Mouse (Mus musculus) hindbrain, embryonic 11.5 days (tissue): ENCODE data around the gene Adap2. TPM values are rescaled to one million over a fixed set of nuclear protein-coding genes. Genes with fewer than 3 reads are reported as not detected.

Experiments used
- ATAC-seq: fragments of 200-750 bp; cut with Nextera tagmentation; 2 replicates; pipeline ENCODE4 v1.8.0; 2017; ENCODE audit warnings: mild to moderate bottlenecking, moderate TSS enrichment, moderate library complexity; ENCODE audit not compliant: low FRiP score
- DNase-seq: peaks from one replicate; pipeline ENCODE4 v3.0.0-alpha.2; 2015; ENCODE audit warnings: low spot score
- H3K27ac ChIP-seq: fragments of 300-500 bp; sonication (generic); 2 replicates; pipeline ENCODE4 v1.5.1; 2014; ENCODE audit warnings: mild to moderate bottlenecking, low read depth, low read length
- H3K27me3 ChIP-seq: fragments of 300-500 bp; sonication (generic); 2 replicates; pipeline ENCODE4 v1.6.1; 2014; ENCODE audit warnings: mild to moderate bottlenecking, low read length, moderate library complexity, mixed read lengths; ENCODE audit not compliant: control insufficient read depth, insufficient read depth
- H3K36me3 ChIP-seq: fragments of 300-500 bp; sonication (generic); 2 replicates; pipeline ENCODE4 v1.6.1; 2014; ENCODE audit warnings: mild to moderate bottlenecking, low read length, moderate library complexity, mixed read lengths; ENCODE audit not compliant: control insufficient read depth, insufficient read depth
- H3K4me1 ChIP-seq: fragments of 300-500 bp; sonication (generic); replicated peaks from 2 replicates; pipeline ENCODE4 v1.6.1; 2014; ENCODE audit warnings: low read length, mixed read lengths; ENCODE audit not compliant: control insufficient read depth, insufficient read depth
- H3K4me2 ChIP-seq: fragments of 300-500 bp; sonication (generic); replicated peaks from 2 replicates; pipeline ENCODE4 v1.6.1; 2014; ENCODE audit warnings: mild to moderate bottlenecking, low read depth, low read length
- H3K4me3 ChIP-seq: fragments of 300-500 bp; sonication (generic); 2 replicates; pipeline ENCODE4 v1.5.1; 2014; ENCODE audit warnings: low read depth, low read length
- H3K9ac ChIP-seq: fragments of 300-500 bp; sonication (generic); 2 replicates; pipeline ENCODE4 v1.6.1; 2014; ENCODE audit warnings: low read depth, low read length
- H3K9me3 ChIP-seq: fragments of 300-500 bp; sonication (generic); 2 replicates; pipeline ENCODE4 v1.6.1; 2016; ENCODE audit warnings: low read length; ENCODE audit not compliant: control insufficient read depth
- WGBS: fragments of 180-500 bp; shearing (Covaris S2); extraction: QIAGEN DNeasy Blood & Tissue Kit; methylation state at CpG from one replicate; pipeline ENCODE4 v1.1.7; 2014; 5-methylcytosine and 5-hydroxymethylcytosine counted together
- polyA plus RNA-seq: library from polyadenylated mRNA; unstranded; fragments of >200 nt; fragmentation: Nextera tagmentation; extraction: Ambion mirVana; gene quantifications from 2 replicates; pipeline ENCODE4 v1.2.1, GENCODE M21; 2014

Adap2 gene
- polyA plus RNA-seq, 1 experiment from 2014 or later = 1.1 TPM

GRCm38 (mm10) chr11:80168121-80168520 lies 14.2 kb downstream of the Adap2 start:
- DNase-seq (no peak), ATAC-seq (no peak)
- WGBS = 94% methylated on average over 9 of the region's 9 CpGs
- Histone ChIP-seq H3K4me3 (no peak overlapping the region), H3K9ac (no peak overlapping the region), H3K27me3 (no peaks in the 10 kb centered on the region), H3K27ac (no peak overlapping the region), H3K9me3 (no peaks in the 10 kb centered on the region), H3K4me1 (no peaks in the 10 kb centered on the region), H3K36me3 (no peaks in the 10 kb centered on the region), H3K4me2 (no peak overlapping the region)

GRCm38 (mm10) chr11:80168611-80169249 lies 14.8 kb downstream of the Adap2 start:
- no peaks in the 10 kb centered on the region for H3K4me1 ChIP-seq
- H3K27ac ChIP-seq = no peak overlapping the region
- 83% methylated on average over 4 of the region's 4 CpGs for WGBS
- H3K36me3 ChIP-seq = no peaks in the 10 kb centered on the region
- DNase-seq (no peak), ATAC-seq (no peak)
- H3K9me3 ChIP-seq = no peaks in the 10 kb centered on the region
- H3K9ac ChIP-seq = no peak overlapping the region
- no peaks in the 10 kb centered on the region for H3K27me3 ChIP-seq
- no peak overlapping the region for H3K4me3 ChIP-seq
- no peak overlapping the region for H3K4me2 ChIP-seq

GRCm38 (mm10) chr11:80169629-80170028 lies 15.7 kb downstream of the Adap2 start:
- no peak for ATAC-seq
- WGBS = 83% methylated on average over 3 of the region's 3 CpGs
- DNase-seq = no peak
- Histone ChIP-seq H3K9me3 (no peaks in the 10 kb centered on the region), H3K9ac (no peak overlapping the region), H3K4me2 (no peak overlapping the region), H3K27me3 (no peaks in the 10 kb centered on the region), H3K36me3 (no peaks in the 10 kb centered on the region), H3K27ac (no peak overlapping the region), H3K4me1 (no peaks in the 10 kb centered on the region), H3K4me3 (no peak overlapping the region)

- H3K27ac ChIP-seq = no peak overlapping the region
- H3K9ac ChIP-seq = no peak overlapping the region
Observed at GRCm38 (mm10) chr11:80170351-80170750, 16.4 kb downstream of the Adap2 start.

GRCm38 (mm10) chr11:80171884-80172283 lies 18.0 kb downstream of the Adap2 start:
- H3K36me3 ChIP-seq = no peaks in the 10 kb centered on the region
- WGBS = 71% methylated on average over 4 of the region's 4 CpGs
- H3K9ac ChIP-seq = no peak overlapping the region
- H3K9me3 ChIP-seq = no peaks in the 10 kb centered on the region
- no peak overlapping the region for H3K4me2 ChIP-seq
- DNase-seq = no peak
- no peaks in the 10 kb centered on the region for H3K4me1 ChIP-seq
- ATAC-seq = no peak
- H3K27ac ChIP-seq = no peak overlapping the region
- H3K4me3 ChIP-seq = no peak overlapping the region
- H3K27me3 ChIP-seq = no peaks in the 10 kb centered on the region

More at GRCm38 (mm10) chr11:80170351-80170750, 16.4 kb downstream of the Adap2 start:
- Histone ChIP-seq H3K36me3 (no peaks in the 10 kb centered on the region), H3K27me3 (no peaks in the 10 kb centered on the region), H3K4me2 (no peak overlapping the region), H3K4me1 (no peaks in the 10 kb centered on the region), H3K4me3 (no peak overlapping the region), H3K9me3 (no peaks in the 10 kb centered on the region)
- DNase-seq = no peak
- ATAC-seq = no peak
- 73% methylated on average over 5 of the region's 5 CpGs for WGBS

GRCm38 (mm10) chr11:80173963-80174670 lies 20.2 kb downstream of the Adap2 start:
- no peaks in the 10 kb centered on the region for H3K27me3 ChIP-seq
- no peak overlapping the region for H3K27ac ChIP-seq
- H3K4me3 ChIP-seq = no peak overlapping the region
- WGBS = 87% methylated on average over 11 of the region's 11 CpGs
- no peaks in the 10 kb centered on the region for H3K9me3 ChIP-seq
- H3K9ac ChIP-seq = no peak overlapping the region
- DNase-seq (no peak), ATAC-seq (no peak)
- H3K4me2 ChIP-seq = no peak overlapping the region
- H3K4me1 ChIP-seq = no peaks in the 10 kb centered on the region
- no peaks in the 10 kb centered on the region for H3K36me3 ChIP-seq

- Histone ChIP-seq H3K4me1 (no peaks in the 10 kb centered on the region), H3K9ac (no peak overlapping the region), H3K36me3 (no peaks in the 10 kb centered on the region), H3K27me3 (no peaks in the 10 kb centered on the region), H3K4me3 (no peak overlapping the region), H3K9me3 (no peaks in the 10 kb centered on the region), H3K4me2 (no peak overlapping the region), H3K27ac (no peak overlapping the region)
- DNase-seq (no peak), ATAC-seq (no peak)
- 75% methylated on average over 11 of the region's 11 CpGs for WGBS
Observed at GRCm38 (mm10) chr11:80176911-80177895, 23.3 kb downstream of the Adap2 start.

GRCm38 (mm10) chr11:80178316-80178715 lies 24.4 kb downstream of the Adap2 start:
- Histone ChIP-seq H3K4me1 (no peaks in the 10 kb centered on the region), H3K27ac (no peak overlapping the region)

More at GRCm38 (mm10) chr11:80178316-80178715, 24.4 kb downstream of the Adap2 start:
- Histone ChIP-seq H3K4me2 (no peak overlapping the region), H3K27me3 (no peaks in the 10 kb centered on the region), H3K9ac (no peak overlapping the region), H3K36me3 (no peaks in the 10 kb centered on the region), H3K9me3 (no peaks in the 10 kb centered on the region), H3K4me3 (no peak overlapping the region)
- 85% methylated on average over 8 of the region's 8 CpGs for WGBS
- no peak for DNase-seq
- ATAC-seq = no peak
